Mouse (Mus musculus): Measurements from ENCODE around the gene Phactr3.

- no peak for TF ChIP-seq POLR2AphosphoS2 (IDR thresholded peaks at IDR 0.05; ENCODE audit: insufficient read length, low read depth)
- no peak for TF ChIP-seq POLR2A (IDR thresholded peaks at IDR 0.05; ENCODE audit: insufficient read length, low read depth)
- no peak for TF ChIP-seq TCF12 (IDR thresholded peaks at IDR 0.05; ENCODE audit: insufficient read depth, poor library complexity, severe bottlenecking)
- no peak for TF ChIP-seq MYOG (IDR thresholded peaks at IDR 0.05; ENCODE audit: control insufficient read depth in 1 of 3, insufficient read depth in 1 of 3, insufficient read length in 2 of 3, low read depth in 2 of 3)
- no peak for TF ChIP-seq MAX (IDR thresholded peaks at IDR 0.05; ENCODE audit: low read depth)
- TF ChIP-seq REST (IDR thresholded peaks at IDR 0.05; ENCODE audit: insufficient read depth, insufficient read length): no peak
- TF ChIP-seq MYOD1 (IDR thresholded peaks at IDR 0.05; ENCODE audit: control insufficient read depth in 1 of 3, insufficient read length in 2 of 3, low read depth in 2 of 3): no peak
- TF ChIP-seq E2F4 (IDR thresholded peaks at IDR 0.05; ENCODE audit: insufficient read depth): no peak
- TF ChIP-seq USF1 (IDR thresholded peaks at IDR 0.05; ENCODE audit: low read depth): no peak
- no peak for TF ChIP-seq CEBPB (IDR thresholded peaks at IDR 0.05; ENCODE audit: insufficient read depth, poor library complexity, severe bottlenecking)
- TF ChIP-seq SRF (IDR thresholded peaks at IDR 0.05; ENCODE audit: control insufficient read depth, insufficient read length, low read depth): no peak
Observed at GRCm38 (mm10) chr2:178141489-178141922, 22.7 kb downstream of the Phactr3 start.

Measured in myocyte (in vitro differentiated cells).